Mouse (Mus musculus) lung, embryonic 16.5 days (tissue): ENCODE results near the gene Slc30a1. TPM values are rescaled to one million over a fixed set of nuclear protein-coding genes. Genes with fewer than 3 reads are reported as not detected.

Source experiments
- ATAC-seq: fragments of 200-750 bp; cut with Nextera tagmentation; 2 replicates; pipeline ENCODE4 v1.8.0; 2017; ENCODE audit warnings: low read depth, mild to moderate bottlenecking, moderate library complexity
- H3K27ac ChIP-seq: fragments of 300-500 bp; sonication (generic); 2 replicates; pipeline ENCODE4 v1.5.1; 2014; ENCODE audit warnings: mild to moderate bottlenecking, control low read depth, low read length
- H3K27me3 ChIP-seq: fragments of 300-500 bp; sonication (generic); 2 replicates; pipeline ENCODE4 v1.6.1; 2014; ENCODE audit warnings: low read depth, low read length, mixed read lengths; ENCODE audit not compliant: control insufficient read depth, insufficient read depth
- H3K36me3 ChIP-seq: fragments of 300-500 bp; sonication (generic); 2 replicates; pipeline ENCODE4 v1.6.1; 2014; ENCODE audit warnings: low read length; ENCODE audit not compliant: control insufficient read depth, insufficient read depth
- H3K4me1 ChIP-seq: fragments of 300-500 bp; sonication (generic); replicated peaks from 2 replicates; pipeline ENCODE4 v1.6.1; 2014; ENCODE audit warnings: low read length, mixed read lengths; ENCODE audit not compliant: control insufficient read depth, insufficient read depth
- H3K4me2 ChIP-seq: fragments of 300-500 bp; sonication (generic); 2 replicates; pipeline ENCODE4 v1.6.1; 2014; ENCODE audit warnings: low read depth, low read length, control low read depth
- H3K4me3 ChIP-seq: fragments of 300-500 bp; sonication (generic); 2 replicates; pipeline ENCODE4 v1.5.1; 2014; ENCODE audit warnings: mild to moderate bottlenecking, low read length, control low read depth
- H3K9ac ChIP-seq: fragments of 300-500 bp; sonication (generic); 2 replicates; pipeline ENCODE4 v1.6.1; 2014; ENCODE audit warnings: low read length, control low read depth
- H3K9me3 ChIP-seq: fragments of 300-500 bp; sonication (generic); 2 replicates; pipeline ENCODE4 v1.6.1; 2016; ENCODE audit warnings: low read length; ENCODE audit not compliant: control insufficient read depth
- WGBS: fragments of 180-500 bp; shearing (Covaris S2); extraction: QIAGEN DNeasy Blood & Tissue Kit; methylation state at CpG from one replicate; pipeline ENCODE4 v1.1.7; 2014; 5-methylcytosine and 5-hydroxymethylcytosine counted together
- polyA plus RNA-seq: library from polyadenylated mRNA; unstranded; fragments of >200 nt; fragmentation: Nextera tagmentation; extraction: Ambion mirVana; gene quantifications from 2 replicates; pipeline ENCODE4 v1.2.1, GENCODE M21; 2015

Slc30a1 gene
- polyA plus RNA-seq, 1 experiment from 2014 or later = 1.8 TPM

GRCm38 (mm10) chr1:191947796-191948195 lies 41.2 kb downstream of the Slc30a1 start:
- 0 out of 2 replicates have a peak, but pooled peaks cover 2% of the 10 kb centered on the region for H3K4me1 ChIP-seq
- no peak for ATAC-seq
- H3K27ac ChIP-seq = no peak overlapping the region
- 62% methylated on average over 8 of the region's 8 CpGs for WGBS
- H3K4me2 ChIP-seq = no peak overlapping the region
- no peaks in the 10 kb centered on the region for H3K9me3 ChIP-seq
- no peak overlapping the region for H3K4me3 ChIP-seq
- H3K27me3 ChIP-seq = no peaks in the 10 kb centered on the region
- no peak overlapping the region for H3K9ac ChIP-seq
- H3K36me3 ChIP-seq = no peaks in the 10 kb centered on the region

- H3K27ac ChIP-seq = no peak overlapping the region
- H3K4me1 ChIP-seq = 0 out of 2 replicates have a peak, but pooled peaks cover 2% of the 10 kb centered on the region
- no peak overlapping the region for H3K4me3 ChIP-seq
- no peaks in the 10 kb centered on the region for H3K9me3 ChIP-seq
- H3K9ac ChIP-seq = no peak overlapping the region
- H3K27me3 ChIP-seq = no peaks in the 10 kb centered on the region
- 71% methylated on average over 8 of the region's 8 CpGs for WGBS
- no peak for ATAC-seq
- H3K4me2 ChIP-seq = no peak overlapping the region
- H3K36me3 ChIP-seq = no peaks in the 10 kb centered on the region
Measured at GRCm38 (mm10) chr1:191948600-191948999, 42.0 kb downstream of the Slc30a1 start.

- no peak overlapping the region for H3K4me3 ChIP-seq
- H3K9me3 ChIP-seq = no peaks in the 10 kb centered on the region
- H3K4me1 ChIP-seq = 0 out of 2 replicates have a peak, but pooled peaks cover 6% of the 10 kb centered on the region
- H3K36me3 ChIP-seq = no peaks in the 10 kb centered on the region
- H3K27ac ChIP-seq = no peak overlapping the region
- 38% methylated on average over 2 of the region's 2 CpGs for WGBS
- peak; percentile 26; the same call in 1 of the 2 replicates for ATAC-seq
- H3K9ac ChIP-seq = no peak overlapping the region
- H3K4me2 ChIP-seq = no peak overlapping the region
- H3K27me3 ChIP-seq = no peaks in the 10 kb centered on the region
Measured at GRCm38 (mm10) chr1:191950611-191951010, 44.0 kb downstream of the Slc30a1 start.

- Histone ChIP-seq H3K4me1 (0 out of 2 replicates have a peak, but pooled peaks cover 4% of the 10 kb centered on the region), H3K9me3 (no peaks in the 10 kb centered on the region), H3K27me3 (no peaks in the 10 kb centered on the region), H3K27ac (no peak overlapping the region), H3K9ac (no peak overlapping the region), H3K4me3 (no peak overlapping the region), H3K4me2 (no peak overlapping the region), H3K36me3 (no peaks in the 10 kb centered on the region)
- WGBS = 91% methylated on average over 11 of the region's 11 CpGs
- no peak for ATAC-seq
Measured at GRCm38 (mm10) chr1:191952733-191953335, 46.3 kb downstream of the Slc30a1 start.

DNA sequence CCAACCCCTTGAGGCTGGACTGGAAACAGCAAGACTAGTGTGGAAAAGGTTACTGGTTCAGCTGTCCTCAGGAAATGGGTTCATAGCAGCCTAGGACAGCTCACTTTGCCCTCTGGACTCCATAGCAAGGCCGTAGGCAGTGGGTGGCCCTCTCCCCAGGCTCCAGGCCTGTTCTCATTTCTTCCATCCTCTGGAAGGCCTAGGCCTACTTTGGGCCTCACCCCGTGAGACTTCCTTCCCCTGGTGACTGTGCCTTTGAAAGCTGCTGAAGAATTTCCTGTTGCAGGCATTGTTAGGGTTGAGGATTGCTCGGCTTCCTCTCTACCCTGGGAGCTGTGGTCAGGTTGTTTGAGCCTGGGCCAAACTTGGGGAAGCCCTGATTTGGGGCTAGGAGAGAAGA lies 48.5 kb downstream of the Slc30a1 start:
- peak; percentile 59 for ATAC-seq
- no peak overlapping the region for H3K9ac ChIP-seq
- H3K36me3 ChIP-seq = no peaks in the 10 kb centered on the region
- WGBS = 47% methylated on average over 3 of the region's 3 CpGs
- no peak overlapping the region for H3K4me2 ChIP-seq
- peak overlapping the region; percentile 90 for H3K27ac ChIP-seq
- H3K9me3 ChIP-seq = no peaks in the 10 kb centered on the region
- no peaks in the 10 kb centered on the region for H3K27me3 ChIP-seq
- no peak overlapping the region for H3K4me3 ChIP-seq
- 0 out of 2 replicates have a peak, but pooled peaks cover 4% of the 10 kb centered on the region for H3K4me1 ChIP-seq

GRCm38 (mm10) chr1:191956261-191956660 lies 49.7 kb downstream of the Slc30a1 start:
- Histone ChIP-seq H3K27ac (peak overlapping the region; percentile 90), H3K9me3 (no peaks in the 10 kb centered on the region), H3K36me3 (no peaks in the 10 kb centered on the region), H3K4me2 (peak overlapping the region; percentile 28), H3K4me1 (0 out of 2 replicates have a peak, but pooled peaks cover 4% of the 10 kb centered on the region), H3K9ac (no peak overlapping the region), H3K27me3 (no peaks in the 10 kb centered on the region), H3K4me3 (no peak overlapping the region; the same call in 1 of the 2 replicates)
- 63% methylated on average over 3 of the region's 3 CpGs for WGBS
- peak; percentile 72 for ATAC-seq

- Histone ChIP-seq H3K9me3 (no peaks in the 10 kb centered on the region), H3K27ac (peak overlapping the region; percentile 90)
Measured at GRCm38 (mm10) chr1:191956871-191957270, 50.3 kb downstream of the Slc30a1 start.

GRCm38 (mm10) chr1:191957321-191957720 lies 50.8 kb downstream of the Slc30a1 start:
- no peak overlapping the region for H3K27ac ChIP-seq
- H3K4me2 ChIP-seq = no peak overlapping the region
- 71% methylated on average over 3 of the region's 3 CpGs for WGBS

More at GRCm38 (mm10) chr1:191956871-191957270, 50.3 kb downstream of the Slc30a1 start:
- Histone ChIP-seq H3K27me3 (no peaks in the 10 kb centered on the region), H3K4me2 (peak overlapping the region; percentile 28), H3K9ac (peak overlapping the region; percentile 29; the same call in 1 of the 2 replicates), H3K36me3 (no peaks in the 10 kb centered on the region), H3K4me1 (0 out of 2 replicates have a peak, but pooled peaks cover 4% of the 10 kb centered on the region), H3K4me3 (no peak overlapping the region; the same call in 1 of the 2 replicates)
- 63% methylated on average over 2 of the region's 2 CpGs for WGBS
- peak; percentile 35; the same call in 1 of the 2 replicates for ATAC-seq

GRCm38 (mm10) chr1:191960946-191961345 lies 54.4 kb downstream of the Slc30a1 start:
- 0 out of 2 replicates have a peak, but pooled peaks cover 2% of the 10 kb centered on the region for H3K4me1 ChIP-seq
- H3K9ac ChIP-seq = no peak overlapping the region
- no peaks in the 10 kb centered on the region for H3K27me3 ChIP-seq
- H3K9me3 ChIP-seq = no peaks in the 10 kb centered on the region
- no peak overlapping the region for H3K4me3 ChIP-seq
- H3K27ac ChIP-seq = no peak overlapping the region
- H3K36me3 ChIP-seq = no peaks in the 10 kb centered on the region
- ATAC-seq = no peak
- WGBS = 45% methylated on average over 2 of the region's 2 CpGs
- no peak overlapping the region for H3K4me2 ChIP-seq

More at GRCm38 (mm10) chr1:191957321-191957720, 50.8 kb downstream of the Slc30a1 start:
- Histone ChIP-seq H3K4me3 (no peak overlapping the region), H3K4me1 (0 out of 2 replicates have a peak, but pooled peaks cover 4% of the 10 kb centered on the region), H3K9ac (no peak overlapping the region), H3K36me3 (no peaks in the 10 kb centered on the region), H3K27me3 (no peaks in the 10 kb centered on the region), H3K9me3 (no peaks in the 10 kb centered on the region)
- no peak for ATAC-seq
